Mouse (Mus musculus): ENCODE measurements around the gene Wdr81.

DNA sequence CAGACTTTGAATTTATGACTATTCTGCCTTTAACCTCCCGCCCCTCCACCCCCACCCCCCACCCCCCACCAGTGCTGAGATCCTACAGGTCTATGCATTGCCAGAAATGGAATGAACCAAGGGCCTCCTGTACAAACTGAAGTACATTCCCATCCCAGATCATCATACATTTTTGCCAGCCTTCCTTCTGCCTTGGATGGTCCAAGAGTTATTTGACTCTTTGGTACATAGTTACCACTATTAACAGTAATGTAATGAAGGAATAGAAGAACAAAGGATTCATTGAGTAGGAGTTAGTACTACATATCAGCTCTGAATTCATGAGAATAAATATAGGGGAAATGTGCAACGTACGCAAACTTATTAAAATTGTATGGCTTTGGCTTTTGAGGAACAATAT, 31.7 kb upstream of the Wdr81 start:
- TF ChIP-seq CTCF (IDR thresholded peaks at IDR 0.05; ENCODE audit: low read depth) (no peak), EP300 (optimal IDR thresholded peaks at IDR 0.05) (no peak)
